Mouse (Mus musculus) lung, adult 10 weeks (tissue): ENCODE measurements around the gene Gm17334. TPM values are rescaled to one million over a fixed set of nuclear protein-coding genes. Genes with fewer than 3 reads are reported as not detected.

ENCODE experiments used
- polyA plus RNA-seq: library from polyadenylated mRNA; stranded (reverse); fragments of 350-450 nt; fragmentation: Illumina TruSeq; extraction: RNeasy Lipid Tissue Mini Kit (QIAGEN cat#74804); gene quantifications from one replicate; pipeline ENCODE4 v1.2.3, GENCODE M21; 2014; ENCODE audit warnings: low read depth, low replicate concordance; ENCODE audit not compliant: insufficient read depth

Gene Gm17334
- 2.8 TPM for polyA plus RNA-seq

GRCm38 (mm10) chr11:53773087-53773486 lies at the start of gene Gm17334:
Gene Gm17334 (minus strand): TSS chr11:53773187.

GRCm38 (mm10) chr11:53769760-53770124 lies 3.2 kb downstream of the Gm17334 start, which contains the start of gene Irf1:
Gene Irf1 (plus strand): TSS chr11:53770014.

Other genes starting within 250 kb of the Gm17334 start
- 6.5 TPM for gene Kif3a, start 205.8 kb downstream of the Gm17334 start, polyA plus RNA-seq
- not detected for gene Il4, start 154.5 kb downstream of the Gm17334 start, polyA plus RNA-seq
- not detected for gene Il13, start 138.5 kb downstream of the Gm17334 start, polyA plus RNA-seq
- 6.2 TPM for gene Rad50, start 65.9 kb downstream of the Gm17334 start, polyA plus RNA-seq
- not detected for gene Il5, start 52.4 kb downstream of the Gm17334 start, polyA plus RNA-seq
- 67.9 TPM for gene Irf1, start 3.2 kb downstream of the Gm17334 start, polyA plus RNA-seq
- gene Gm12216, start 86.1 kb upstream of the Gm17334 start, polyA plus RNA-seq, result 18.5 TPM
- 15.4 TPM for gene Slc22a5, start 118.5 kb upstream of the Gm17334 start, polyA plus RNA-seq
- gene Slc22a21, start 207.1 kb upstream of the Gm17334 start, polyA plus RNA-seq, result 1.1 TPM